In the genomic region with DNA sequence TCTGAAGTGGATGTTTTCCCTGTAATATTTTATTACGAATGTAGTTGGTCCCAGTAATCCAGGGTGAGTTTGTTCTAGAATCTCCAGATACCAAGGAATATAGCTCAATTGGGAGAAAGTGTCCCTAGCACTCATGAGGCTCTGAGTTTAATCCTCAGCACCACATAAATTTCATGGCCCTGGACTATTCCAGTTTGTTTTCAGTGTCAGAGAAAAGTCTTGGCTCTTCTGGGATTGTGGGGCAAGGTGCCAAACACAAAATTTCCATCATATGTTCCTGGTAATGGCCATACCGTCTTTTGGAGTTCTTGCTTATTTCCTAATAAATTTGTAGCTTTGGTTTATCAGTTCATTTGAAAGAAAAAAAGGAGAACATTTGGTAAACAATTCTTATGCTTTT, we compare ENCODE assay signal across 27 mouse cellular contexts.
DNase-seq lines count a peak whose midpoint lies in the region; ATAC-seq and TF ChIP-seq lines count a peak whose summit lies in the region.
"Had no signal": no experiment of that assay in that cellular context is flagged by ENCODE, and none has a peak within 500 bp of the region (broad histone marks: within the 10 kb centered on the region; RNA-seq: fewer than 3 reads in every experiment).

No protein-coding gene starts in this region.

- ATAC-seq in cerebellum, adult (ENCODE audit: insufficient number of reproducible peaks, low FRiP score, low TSS enrichment) = no peak
- ATAC-seq in lung, embryonic 14.5 days (ENCODE audit: insufficient read depth) = peak; percentile 28; the same call in 1 of the 2 replicates
- ATAC-seq: forebrain, embryonic 16.5 days; intestine, postnatal 0 days; midbrain, embryonic 15.5 days had no signal

- H3K4me1 ChIP-seq in lung, embryonic 14.5 days (ENCODE audit: insufficient read depth) = no peaks in the 10 kb centered on the region
- H3K4me1 ChIP-seq: heart, embryonic 13.5 days; limb, embryonic 13.5 days; liver, embryonic 13.5 days; midbrain, embryonic 10.5 days; midbrain, embryonic 15.5 days; neural tube, embryonic 15.5 days; stomach, embryonic 15.5 days had no signal

- WGBS in lung, embryonic 14.5 days = 44% methylated on average over 2 of the region's 2 CpGs

- no peak overlapping the region for H3K27ac ChIP-seq in lung, embryonic 14.5 days (ENCODE audit: low read depth)
- H3K27ac ChIP-seq: gastrocnemius, adult 2 months; heart, adult 2 months; heart, embryonic 13.5 days; hindbrain, embryonic 14.5 days; left cerebral cortex, adult 2 months; limb, embryonic 13.5 days; liver, embryonic 13.5 days; midbrain, embryonic 10.5 days; midbrain, embryonic 15.5 days; neural tube, embryonic 15.5 days; stomach, embryonic 15.5 days had no signal

- H3K4me3 ChIP-seq in lung, embryonic 14.5 days (ENCODE audit: low read depth, low read length) = no peak overlapping the region
- H3K4me3 ChIP-seq: erythroblast, embryonic 14.5 days; gastrocnemius, adult 2 months; heart, adult 2 months; heart, embryonic 13.5 days; left cerebral cortex, adult 2 months; limb, embryonic 13.5 days; liver, embryonic 13.5 days; midbrain, embryonic 10.5 days; midbrain, embryonic 15.5 days; neural tube, embryonic 15.5 days; stomach, embryonic 15.5 days had no signal

- no peak for TF ChIP-seq CTCF in lung, embryonic 14.5 days (IDR thresholded peaks at IDR 0.05; ENCODE audit: low read depth)

- no peak overlapping the region for H3K4me2 ChIP-seq in lung, embryonic 14.5 days
- H3K4me2 ChIP-seq: heart, embryonic 13.5 days; hindbrain, embryonic 14.5 days; limb, embryonic 13.5 days; liver, embryonic 13.5 days; midbrain, embryonic 15.5 days; neural tube, embryonic 15.5 days; stomach, embryonic 15.5 days had no signal

- no peaks in the 10 kb centered on the region for H3K36me3 ChIP-seq in lung, embryonic 14.5 days (ENCODE audit: insufficient read depth)
- H3K36me3 ChIP-seq: heart, embryonic 13.5 days; limb, embryonic 13.5 days; liver, embryonic 13.5 days; midbrain, embryonic 10.5 days; midbrain, embryonic 15.5 days; neural tube, embryonic 15.5 days; stomach, embryonic 15.5 days had no signal

- no peak overlapping the region for H3K9ac ChIP-seq in lung, embryonic 14.5 days
- H3K9ac ChIP-seq: heart, embryonic 13.5 days; hindbrain, embryonic 14.5 days; limb, embryonic 13.5 days; liver, embryonic 13.5 days; midbrain, embryonic 15.5 days; neural tube, embryonic 15.5 days; stomach, embryonic 15.5 days had no signal

- no peaks in the 10 kb centered on the region for H3K27me3 ChIP-seq in lung, embryonic 14.5 days (ENCODE audit: insufficient read depth, low read length)
- H3K27me3 ChIP-seq: heart, embryonic 13.5 days; limb, embryonic 13.5 days; liver, embryonic 13.5 days; midbrain, embryonic 15.5 days; neural tube, embryonic 15.5 days; stomach, embryonic 15.5 days had no signal

- peak; percentile 3 for DNase-seq in cerebellum, adult 11 months
- DNase-seq in lung, embryonic 14.5 days = peak; percentile 82
- DNase-seq in lung, adult 18-20 months = no peak
- peak; percentile 29 for DNase-seq in cerebellum, adult 9-10 months
- peak; percentile 30 to 47 for DNase-seq in cerebellum, postnatal 36 days
- DNase-seq in kidney, adult 11 months = no peak
- DNase-seq: adrenal gland, postnatal 10 days; gastrocnemius, adult 2 months; gastrocnemius, postnatal 36 days; heart, adult 2 months; heart, postnatal 10 days; kidney, postnatal 14 days; liver, embryonic 13.5 days; lung, adult 2 months; right cerebral cortex, postnatal 25 days had no signal

- H3K9me3 ChIP-seq in lung, embryonic 14.5 days (ENCODE audit: low read depth, low read length) = no peaks in the 10 kb centered on the region
- H3K9me3 ChIP-seq: heart, embryonic 13.5 days; limb, embryonic 13.5 days; liver, embryonic 13.5 days; midbrain, embryonic 10.5 days; midbrain, embryonic 15.5 days; neural tube, embryonic 15.5 days; stomach, embryonic 15.5 days had no signal

Comparison
In these comparisons a context has a peak if more than half of its experiments do, and no peak if none do; other contexts are left out.
1. DNase-seq: peak in cerebellum, adult 11 months (single experiment), lung, embryonic 14.5 days (single experiment), cerebellum, adult 9-10 months (single experiment) and cerebellum, postnatal 36 days (2 of 2); none in lung, adult 18-20 months (0 of 2) and kidney, adult 11 months (single experiment).